Mouse (Mus musculus): ENCODE results near the gene Lingo1. TPM values are rescaled to one million over a fixed set of nuclear protein-coding genes. Genes with fewer than 3 reads are reported as not detected.

Lingo1 gene
- total RNA-seq, 2 experiments from 2014 or later, result 0.66 to 1.2 TPM

DNA sequence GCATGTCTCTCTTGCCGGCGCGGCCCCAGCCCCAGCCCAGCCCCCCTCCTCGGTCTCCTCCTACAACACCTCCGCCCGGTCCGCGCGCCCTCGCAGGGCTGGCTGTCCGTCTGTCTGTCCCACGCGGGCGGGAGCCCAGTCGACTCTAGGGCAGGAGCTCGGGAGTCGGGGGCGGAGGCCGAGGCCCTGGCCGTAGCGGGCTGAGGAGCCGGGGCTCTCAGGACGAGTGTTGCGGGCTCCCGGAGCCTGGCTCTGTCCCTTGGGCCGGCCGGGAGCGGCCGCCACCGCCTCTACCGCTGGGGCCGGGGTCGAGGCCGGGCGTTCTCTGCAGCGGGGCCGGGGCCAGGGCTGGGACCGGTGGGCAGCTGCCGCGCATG is 161.2 kb downstream of the Lingo1 start:
- DNase-seq, result peak; percentile 22 to 56

DNA sequence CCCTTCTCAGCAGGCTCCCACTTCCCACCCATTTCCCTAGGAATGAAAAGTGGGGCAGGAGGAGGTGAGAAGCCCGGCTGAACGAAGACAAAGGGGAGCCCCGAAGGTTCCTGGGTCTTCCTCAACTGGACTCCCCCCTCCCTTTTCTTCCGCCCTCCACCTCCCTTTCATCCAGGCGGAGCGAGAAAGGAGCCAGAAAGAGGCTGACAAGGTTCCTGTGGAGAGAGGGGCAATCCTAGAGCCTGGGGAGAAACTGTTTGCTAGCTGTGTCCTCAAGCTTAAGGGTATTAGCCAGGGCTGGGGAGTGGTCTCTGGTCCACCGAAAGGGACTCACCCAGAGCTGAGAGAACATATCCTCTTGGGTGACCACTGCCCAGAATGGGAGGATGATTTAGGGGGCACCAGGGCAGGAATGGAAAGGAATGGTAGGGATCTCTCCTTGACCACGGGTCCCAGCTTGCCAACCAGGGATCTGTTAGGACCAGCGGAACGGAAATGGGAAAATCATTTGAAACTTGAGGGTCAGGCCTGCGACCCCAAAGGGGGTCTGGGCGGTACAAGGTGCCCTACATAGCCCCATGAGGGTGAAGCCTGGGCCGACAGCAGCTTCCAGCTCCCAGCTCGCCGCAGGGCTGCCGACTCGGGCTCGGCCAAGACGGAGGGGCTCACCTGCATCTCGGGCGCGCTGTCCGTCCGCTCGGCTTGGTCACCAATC is 161.7 kb downstream of the Lingo1 start:
- no peak for DNase-seq

DNA sequence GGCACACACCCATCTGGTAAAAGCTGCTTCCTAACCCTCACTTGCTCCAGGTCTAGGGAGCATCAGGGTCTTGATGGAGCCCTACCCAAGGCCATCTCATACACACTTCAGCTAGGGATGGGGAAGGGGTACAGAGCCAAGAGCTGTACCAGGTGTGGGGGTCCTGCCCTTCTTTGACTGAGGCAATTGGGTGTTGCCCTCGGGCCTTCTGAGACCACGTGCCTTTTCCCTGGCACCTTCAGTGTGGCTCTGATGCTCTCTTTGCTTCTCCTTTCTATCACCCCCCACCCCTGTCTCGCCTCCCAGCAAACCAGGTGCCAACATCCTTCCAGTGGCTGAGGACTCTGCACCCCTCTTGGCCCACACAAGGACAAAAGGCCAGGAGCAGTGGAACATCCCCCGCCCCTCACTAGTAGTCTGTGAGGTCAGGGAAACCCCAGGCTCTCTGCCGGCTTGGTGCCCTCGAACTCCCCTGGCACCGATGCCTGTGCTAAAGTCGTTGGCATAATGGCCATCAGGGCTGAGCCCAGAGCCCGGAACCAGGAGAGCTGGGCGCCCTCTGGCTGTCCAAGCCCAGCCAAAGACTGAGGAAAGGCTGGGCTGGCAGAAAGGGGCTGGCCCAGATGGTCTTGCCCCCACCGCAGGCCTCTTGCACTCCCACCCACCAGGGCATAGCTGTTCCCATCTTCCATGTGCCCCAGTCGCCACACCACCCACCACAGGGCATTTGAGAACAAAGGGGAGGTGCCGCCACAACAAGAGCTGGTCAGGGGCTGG is 162.6 kb downstream of the Lingo1 start:
- DNase-seq, result peak in 1 of 2 experiments; percentile 6

DNA sequence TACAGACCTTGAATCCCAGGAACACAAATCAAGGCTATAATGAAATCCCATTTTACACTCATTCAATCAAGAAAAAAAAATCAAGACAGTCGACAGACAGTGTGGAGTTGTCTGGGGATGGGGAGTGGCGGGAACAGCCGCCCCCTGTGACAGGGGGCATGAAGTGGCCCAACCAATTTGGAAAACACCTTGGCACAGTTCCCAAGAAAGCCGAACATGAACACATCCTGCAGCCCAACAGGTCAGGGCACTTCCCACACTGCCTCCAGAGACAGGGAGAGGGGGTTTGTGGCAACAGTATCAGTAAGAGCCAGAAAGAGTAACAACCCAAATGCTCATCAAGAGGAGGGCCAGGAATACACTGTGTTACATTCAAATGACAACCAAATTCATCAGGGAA is 165.3 kb downstream of the Lingo1 start:
- DNase-seq, result no peak

DNA sequence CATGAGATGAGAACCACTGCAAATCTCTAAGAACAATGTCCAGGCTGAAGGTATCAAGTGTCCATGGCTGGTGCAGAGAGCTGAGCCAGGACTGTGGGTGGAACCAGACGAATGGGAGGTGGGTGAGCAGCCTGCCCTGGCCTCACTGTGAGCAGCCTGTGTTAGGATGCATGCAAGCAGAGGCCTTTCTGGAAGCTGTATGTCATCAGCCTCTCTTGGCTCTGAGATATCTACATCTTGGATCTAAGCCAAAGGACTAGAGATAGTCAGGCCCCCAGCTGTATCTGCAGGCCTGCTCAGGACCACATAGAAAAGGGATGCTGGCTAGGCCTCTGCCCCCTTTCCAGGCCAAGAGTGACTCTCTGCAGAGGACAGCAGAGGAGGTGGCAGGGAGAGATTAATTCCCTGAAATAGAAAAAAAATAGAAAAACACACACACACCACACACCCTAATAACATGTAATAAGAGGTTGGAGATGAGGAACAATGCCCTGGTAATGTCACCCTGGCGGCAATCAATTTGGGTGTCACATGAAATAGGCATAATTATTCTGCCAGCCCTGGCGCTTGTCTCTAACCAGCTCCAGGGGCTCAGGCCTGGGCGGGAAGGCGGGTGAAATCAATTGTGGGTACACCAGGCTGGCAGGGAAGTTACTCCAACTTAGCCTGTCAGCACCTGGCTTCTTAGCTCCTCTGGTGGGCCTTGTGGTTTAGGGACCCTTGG is 166.4 kb downstream of the Lingo1 start:
- no peak for DNase-seq

DNA sequence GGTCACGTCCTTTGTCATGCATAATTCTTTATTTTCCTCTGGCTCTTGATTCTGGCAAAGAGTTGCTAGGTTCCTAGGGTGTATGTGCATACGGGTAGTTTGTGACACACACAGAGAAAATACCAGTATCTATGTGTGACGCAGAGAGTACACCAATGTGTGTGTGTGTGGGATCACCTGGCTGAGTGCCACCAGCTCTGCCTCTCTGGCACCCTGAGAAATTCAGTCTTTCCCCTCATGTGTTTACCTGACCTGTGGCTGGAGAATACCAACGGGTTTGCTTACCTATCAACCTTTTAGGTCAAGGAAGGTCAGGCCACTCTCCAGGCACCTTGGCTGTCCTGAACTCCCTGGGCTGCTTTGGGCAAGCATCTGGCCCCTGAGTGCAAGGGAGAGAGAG is 169.0 kb downstream of the Lingo1 start:
- no peak for DNase-seq

DNA sequence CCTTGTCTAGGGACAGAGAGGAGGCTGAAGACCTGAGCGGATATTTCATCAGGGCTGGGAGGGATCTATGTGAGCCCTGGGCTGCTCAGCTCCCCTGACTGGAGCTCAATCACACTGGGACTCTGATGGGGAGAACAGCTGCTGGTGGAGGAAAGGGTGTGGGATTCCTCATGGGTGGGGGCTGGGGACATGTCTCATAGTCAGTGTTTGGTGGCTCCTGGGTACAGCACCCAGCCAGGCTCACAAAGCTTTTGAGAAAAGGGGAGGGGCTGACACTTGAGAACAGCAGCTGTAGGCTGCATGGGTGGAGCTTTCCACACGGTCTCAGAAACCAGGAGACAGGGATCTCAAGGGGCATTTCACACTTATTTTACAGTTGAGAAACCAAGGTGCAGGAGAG is 171.3 kb downstream of the Lingo1 start:
- no peak for DNase-seq

DNA sequence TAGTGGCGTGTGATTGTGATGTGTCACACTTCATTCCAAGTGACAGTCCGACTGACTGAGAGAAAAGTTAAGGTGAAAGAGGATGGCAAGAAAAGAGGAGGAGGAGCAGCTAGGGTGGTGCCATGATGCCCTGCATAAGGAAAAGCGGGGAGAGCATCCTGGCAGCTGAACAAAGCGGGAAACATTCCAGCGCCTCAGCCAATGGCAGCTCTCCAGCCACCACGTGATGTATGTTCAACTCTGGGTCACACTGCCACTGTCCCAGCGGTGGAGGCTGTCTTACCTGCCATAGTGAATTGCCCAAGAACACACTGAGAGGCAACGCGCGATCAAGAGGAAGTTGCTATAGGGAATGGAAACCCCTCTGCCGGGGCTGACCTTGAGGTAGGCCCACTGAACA is 172.9 kb downstream of the Lingo1 start:
- DNase-seq, result no peak

DNA sequence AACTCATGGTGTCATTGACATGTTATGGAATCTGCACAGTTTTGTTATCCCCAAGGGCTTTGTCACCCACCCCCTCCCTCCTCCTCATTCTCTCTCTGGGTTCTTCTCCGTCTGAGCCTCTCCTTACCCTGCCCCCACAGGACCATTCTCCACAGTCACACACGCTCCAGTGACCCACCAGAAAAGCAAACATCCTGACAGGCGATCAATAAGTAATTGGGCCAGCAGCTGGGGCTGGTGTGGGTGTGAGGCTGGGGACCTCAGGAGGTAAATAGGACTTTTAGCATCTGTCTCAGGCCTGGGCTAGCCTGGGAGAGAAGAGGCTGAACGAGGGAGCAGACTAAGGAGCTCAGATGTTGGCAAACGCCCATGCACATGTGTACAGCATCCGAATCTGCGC is 173.5 kb downstream of the Lingo1 start:
- DNase-seq, result no peak

DNA sequence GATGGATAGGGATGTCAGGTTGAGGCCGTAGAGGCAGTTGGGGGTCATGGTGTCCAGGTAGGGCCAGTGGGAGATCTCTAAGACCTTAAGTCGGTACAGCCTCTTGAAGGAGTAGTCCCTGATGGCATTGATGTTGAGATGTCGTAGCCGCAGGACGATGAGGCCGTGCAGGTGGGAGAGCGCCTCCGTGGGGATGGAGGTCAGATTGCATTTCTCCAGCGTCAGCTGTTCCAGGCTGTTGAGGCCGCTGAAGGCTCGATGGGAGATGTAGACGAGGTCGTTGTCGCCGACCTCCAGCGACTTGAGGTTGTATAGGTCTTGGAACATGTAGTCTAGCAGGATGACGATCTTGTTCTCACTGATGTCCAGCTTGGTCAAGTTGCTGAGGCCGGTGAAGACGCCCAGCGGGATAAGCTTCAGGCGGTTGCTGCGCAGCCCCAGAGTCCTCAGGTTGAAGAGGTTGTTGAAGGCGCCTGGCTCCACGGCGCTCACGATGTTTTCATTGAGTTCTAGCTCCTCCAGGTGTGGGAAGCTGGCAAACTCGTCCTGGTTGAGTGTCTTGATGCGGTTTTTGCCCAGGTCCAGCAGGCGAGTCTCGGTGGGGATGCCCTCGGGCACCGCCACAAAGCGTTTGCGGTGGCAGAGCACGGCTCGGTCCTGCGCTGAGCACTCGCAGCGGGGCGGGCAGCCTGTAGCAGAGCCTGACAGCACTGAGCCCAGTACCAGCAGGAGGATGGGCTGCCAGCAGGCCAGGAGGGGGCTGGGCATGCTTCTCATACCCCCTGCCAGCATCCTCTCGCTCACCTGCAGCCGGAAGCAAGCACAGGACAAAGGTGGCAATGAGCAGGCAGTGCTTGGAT is 175.5 kb downstream of the Lingo1 start:
- DNase-seq, result no peak

DNA sequence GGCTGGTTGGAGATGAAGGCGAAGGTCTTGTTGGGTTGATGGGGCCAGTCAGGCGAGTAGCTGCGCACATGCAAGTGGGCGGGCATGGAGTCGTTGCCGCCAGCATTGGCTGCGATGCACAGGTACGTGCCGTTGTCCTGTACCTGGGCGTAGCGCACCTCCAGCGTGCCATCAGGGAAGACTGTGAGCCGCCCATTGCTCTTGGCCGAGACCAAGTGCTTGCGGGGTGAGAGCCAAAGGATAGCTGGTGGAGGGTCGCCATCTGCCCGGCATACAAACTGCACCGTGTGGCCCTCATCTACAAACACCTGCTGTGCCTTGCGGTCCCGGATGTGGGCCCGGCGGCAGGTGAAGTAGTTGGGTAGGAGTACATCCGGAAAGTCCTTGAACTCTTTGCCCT is 176.6 kb downstream of the Lingo1 start:
- DNase-seq, result no peak

DNA sequence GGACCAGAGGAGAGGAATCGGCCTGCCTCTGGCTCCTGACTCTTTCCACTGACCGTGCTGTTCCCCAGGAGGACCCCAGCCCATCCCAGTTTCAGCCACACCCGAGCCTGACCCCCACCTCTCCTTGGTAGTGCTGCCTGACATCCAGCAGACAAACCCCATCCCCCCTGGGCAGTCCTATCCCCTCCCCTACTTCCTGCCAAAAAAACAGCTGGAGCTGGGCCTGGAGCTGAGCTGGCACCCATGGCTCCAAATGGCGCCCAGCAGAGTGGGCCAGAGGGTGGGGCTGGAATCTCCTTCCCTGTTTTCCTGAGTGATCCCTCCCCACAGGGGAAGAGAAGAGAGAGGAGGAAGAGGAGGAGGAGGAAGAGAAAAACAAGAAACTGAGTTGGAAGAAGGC is 177.6 kb downstream of the Lingo1 start:
- DNase-seq, result no peak

DNA sequence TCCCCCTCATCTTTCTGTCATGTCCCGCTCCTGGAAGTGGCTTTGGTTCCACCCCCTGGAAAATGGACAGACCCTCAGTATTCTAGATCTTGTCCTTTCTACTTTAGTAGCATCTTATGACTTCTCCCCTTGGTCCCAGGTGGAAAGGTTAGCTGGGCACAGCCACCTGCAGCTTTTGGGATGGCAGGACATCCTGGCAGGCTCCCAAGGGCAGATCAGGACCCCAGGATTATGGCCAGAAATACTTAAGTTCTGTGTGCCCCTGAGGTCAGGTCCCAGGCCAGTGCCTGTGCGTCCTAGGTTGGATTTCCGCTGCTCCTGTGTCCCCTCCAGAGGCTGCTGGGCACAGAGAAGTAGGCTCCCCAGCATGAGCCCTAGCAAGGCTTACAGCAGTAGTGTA is 180.2 kb downstream of the Lingo1 start:
- no peak for DNase-seq

DNA sequence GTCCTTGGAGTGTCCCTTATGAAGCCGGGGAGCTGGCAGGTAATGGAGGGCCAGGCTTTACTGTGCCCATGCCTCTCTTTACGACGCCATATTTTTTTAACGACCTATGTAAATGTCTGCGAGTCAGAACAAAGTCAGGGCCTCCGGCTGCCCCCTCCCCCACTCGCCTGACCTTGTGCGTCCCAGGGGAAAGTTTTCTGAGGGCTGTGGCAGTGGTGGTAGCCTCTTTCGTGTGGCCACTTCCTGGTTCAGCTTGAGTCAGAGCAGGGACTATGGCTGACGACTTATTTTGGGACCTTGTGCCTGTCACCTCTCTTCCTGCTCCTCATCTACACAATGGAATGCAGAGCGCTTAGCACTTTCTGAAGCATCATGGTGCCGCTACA is 183.5 kb downstream of the Lingo1 start:
- no peak for DNase-seq

DNA sequence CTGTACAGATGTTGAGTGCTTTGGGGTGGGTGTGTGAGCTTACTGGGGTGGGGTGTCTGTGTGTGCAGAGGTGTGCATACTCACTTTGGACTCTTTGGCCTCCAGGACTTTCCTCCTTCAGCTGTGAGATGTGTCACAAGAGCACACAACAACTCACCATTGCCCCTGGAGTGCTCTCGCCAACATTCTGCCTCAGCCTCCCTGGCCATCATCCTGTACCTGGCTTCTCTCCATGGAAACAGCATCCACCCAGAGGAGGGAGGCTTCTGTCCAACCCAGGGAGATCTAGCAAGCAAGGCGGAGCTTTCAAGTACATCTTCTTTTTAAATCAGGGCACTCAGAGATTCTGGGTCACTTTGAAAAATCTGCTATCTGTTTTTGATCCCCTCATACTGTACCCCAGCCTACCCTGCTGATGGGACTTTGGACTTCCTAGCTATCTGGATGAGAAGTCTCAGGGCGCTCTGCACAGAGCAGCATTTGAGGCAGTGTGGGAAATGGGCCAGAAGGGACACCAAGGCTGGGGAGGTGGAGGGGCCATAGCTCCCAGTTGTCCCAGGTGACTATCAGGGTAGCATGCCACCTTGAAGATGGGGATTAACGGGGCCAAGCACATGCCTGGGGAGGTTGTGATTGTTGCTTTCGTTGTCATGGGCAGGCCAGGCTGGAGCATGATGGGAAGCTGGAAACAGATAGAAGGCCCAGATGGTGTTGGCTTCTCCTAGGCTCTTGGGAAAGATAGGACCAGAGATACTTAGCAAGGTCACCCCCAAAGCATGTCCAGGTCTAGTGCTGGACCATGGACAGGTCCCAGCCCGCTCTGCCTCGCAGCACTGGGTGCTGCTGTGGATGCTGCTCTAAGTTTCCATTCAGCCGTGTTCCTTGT is 184.1 kb downstream of the Lingo1 start:
- no peak for DNase-seq

DNA sequence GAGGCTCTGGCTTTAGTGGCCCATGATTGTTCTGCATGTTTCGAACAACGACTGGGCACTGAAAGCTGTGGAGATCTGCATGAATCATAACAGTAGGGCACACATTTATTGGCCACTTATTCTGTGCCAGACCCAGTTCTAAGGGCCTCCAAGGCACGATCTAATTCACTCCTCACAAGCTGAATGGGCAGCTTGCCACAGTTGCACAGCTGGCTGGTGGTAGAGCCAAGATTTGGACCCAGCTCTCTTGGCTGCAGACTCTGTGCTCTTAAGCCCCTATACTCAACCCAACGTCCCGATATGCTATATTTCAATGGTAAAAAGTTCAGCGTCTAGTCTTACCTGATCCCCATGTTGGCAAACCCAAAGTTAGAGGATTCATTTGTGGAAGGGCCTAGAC is 185.3 kb downstream of the Lingo1 start:
- no peak for DNase-seq

DNA sequence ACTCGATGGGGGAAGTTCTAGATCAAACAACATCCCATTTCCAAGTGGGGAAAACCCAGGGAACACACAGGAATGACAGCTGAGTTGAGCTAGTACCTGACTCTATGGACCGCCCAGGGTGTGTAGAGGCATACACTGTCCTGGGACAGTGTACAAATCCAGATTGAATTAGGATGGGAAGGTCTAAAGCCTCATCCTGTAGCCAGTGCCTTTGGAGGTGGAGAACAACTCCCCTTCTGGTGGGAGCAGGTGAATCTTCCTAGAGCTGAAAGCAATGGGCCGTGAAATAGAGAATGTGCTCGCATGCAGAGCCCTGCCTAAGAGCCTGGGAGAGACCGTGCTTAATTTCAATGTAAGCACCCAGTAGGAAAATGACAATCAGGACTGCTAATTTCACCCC is 185.8 kb downstream of the Lingo1 start:
- no peak for DNase-seq

DNA sequence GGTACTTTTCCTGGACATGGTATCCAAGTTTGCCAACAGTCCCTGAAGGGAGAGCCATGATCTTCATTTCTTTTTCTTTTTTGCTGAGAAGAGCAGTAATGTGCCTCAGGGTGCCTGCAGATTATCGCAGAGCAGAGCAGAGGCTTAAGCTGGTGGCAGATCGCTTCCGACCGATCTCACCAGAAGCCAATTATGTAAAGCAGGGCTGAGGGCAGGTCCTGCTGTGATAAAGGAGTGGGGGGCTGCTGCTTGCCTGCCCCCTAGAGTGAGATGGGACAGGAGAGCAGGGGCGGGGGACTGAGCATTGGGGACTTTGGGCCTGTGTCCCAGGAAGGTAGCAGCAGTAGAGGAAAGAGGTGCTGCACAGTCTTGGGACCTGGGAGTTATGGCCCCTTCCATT is 186.8 kb downstream of the Lingo1 start:
- no peak for DNase-seq

DNA sequence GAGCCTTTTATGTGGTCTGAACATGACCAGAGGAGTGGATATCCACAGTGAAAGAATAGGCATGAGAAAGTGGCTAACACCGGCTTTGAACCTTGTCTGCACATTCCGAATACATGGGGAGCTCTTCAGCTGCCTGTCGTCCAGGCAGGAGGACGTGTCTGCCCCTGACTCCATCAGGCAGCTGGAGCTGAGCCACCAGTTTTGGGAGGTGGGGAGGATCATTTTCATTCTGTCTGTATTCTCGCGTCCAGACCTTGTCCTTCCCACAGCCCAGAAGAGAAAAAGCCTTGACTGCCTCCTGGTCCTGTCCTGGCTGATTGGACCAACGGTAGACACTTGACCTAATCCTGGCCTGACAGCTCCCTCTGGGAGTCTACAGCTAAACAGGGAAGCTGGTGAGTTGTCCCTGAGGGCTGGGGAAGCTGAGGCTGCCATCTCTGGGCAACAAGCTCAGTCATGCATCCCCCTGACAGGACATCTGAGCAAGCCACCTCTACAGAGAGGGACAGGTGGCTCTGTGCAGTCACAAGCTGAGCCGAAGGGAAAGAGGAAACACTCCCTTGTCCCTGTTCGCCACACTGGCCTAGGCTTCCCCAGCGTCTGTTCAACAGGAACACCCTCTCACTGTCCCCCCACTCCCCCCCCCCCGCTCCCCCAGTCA is 187.4 kb downstream of the Lingo1 start:
- DNase-seq, result no peak

DNA sequence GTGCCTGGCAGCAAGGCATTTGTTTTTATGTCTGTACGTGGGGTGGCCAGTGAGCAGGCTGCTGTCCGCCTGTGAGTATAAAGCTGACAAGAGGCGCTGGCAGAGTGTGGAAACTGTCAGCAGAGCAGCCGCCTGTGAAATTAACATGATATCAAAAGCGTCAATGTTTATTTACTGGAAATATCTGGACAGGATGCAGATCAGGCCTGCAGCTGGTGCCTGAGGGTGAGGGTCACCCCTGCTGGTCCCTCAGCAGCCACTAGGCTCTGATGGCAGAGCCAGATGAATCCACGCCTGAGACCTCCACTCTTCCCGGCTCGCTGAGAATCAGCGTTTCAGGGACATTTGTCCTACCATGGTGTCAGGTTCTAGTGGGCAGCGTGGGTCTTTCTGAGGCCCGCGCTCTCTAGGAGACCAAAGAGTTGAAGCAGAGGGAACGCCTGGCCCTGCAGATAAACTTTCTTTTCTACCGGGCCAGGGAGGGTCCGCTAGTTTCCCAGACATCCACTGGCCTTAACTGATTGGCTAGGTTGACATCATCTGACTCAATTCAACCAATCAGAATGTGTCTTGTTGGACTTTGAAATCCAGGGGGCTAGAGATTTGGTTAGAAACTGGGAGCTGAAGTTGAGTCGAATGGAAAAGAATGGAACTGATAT is 190.1 kb downstream of the Lingo1 start:
- no peak for DNase-seq

Measured in adrenal gland, postnatal 36 days (tissue).